Mouse (Mus musculus) MEL (cell line): ENCODE results near the gene Spdef.

Experiments used
- CTCF ChIP-seq, 3 experiments: IDR thresholded peaks in 2 of 3; conservative IDR thresholded peaks in 1 of 3; 2 replicates each; pipeline ENCODE4 v1.5.1; 2011 to 2012; ENCODE audit warnings: low read length in 3 of 3, low read depth in 2 of 3, mild to moderate bottlenecking in 2 of 3, improper control_type of control experiment in 1 of 3, inconsistent platforms in 1 of 3, mixed read lengths in 1 of 3, moderate library complexity in 1 of 3; ENCODE audit not compliant: control insufficient read depth in 1 of 3, insufficient read depth in 1 of 3, poor library complexity in 1 of 3, severe bottlenecking in 1 of 3
- E2F4 ChIP-seq: IDR thresholded peaks from 2 replicates; pipeline ENCODE4 v1.6.1; 2011; ENCODE audit warnings: low read depth, low read length, improper control_type of control experiment, borderline replicate concordance
- EP300 ChIP-seq, 2 experiments: IDR thresholded peaks; 2 replicates each; pipeline ENCODE4 v1.6.1; 2011; ENCODE audit warnings: improper control_type of control experiment in 2 of 2, low read length in 2 of 2, low read depth in 1 of 2, mild to moderate bottlenecking in 1 of 2
- KAT2A ChIP-seq: conservative IDR thresholded peaks from 2 replicates; pipeline ENCODE4 v1.6.1; 2012; ENCODE audit warnings: low read depth, low read length, improper control_type of control experiment, inconsistent platforms
- POLR2A ChIP-seq, 2 experiments: IDR thresholded peaks; 2 replicates each; pipeline ENCODE4 v1.6.1; 2011 to 2012; ENCODE audit warnings: low read length in 2 of 2, mild to moderate bottlenecking in 2 of 2, control low read depth in 1 of 2, improper control_type of control experiment in 1 of 2, low read depth in 1 of 2, moderate library complexity in 1 of 2; ENCODE audit not compliant: control insufficient read depth in 1 of 2, insufficient read depth in 1 of 2, poor library complexity in 1 of 2
- SIN3A ChIP-seq: IDR thresholded peaks from 2 replicates; pipeline ENCODE4 v1.6.1; 2012; ENCODE audit warnings: low read length, improper control_type of control experiment, inconsistent platforms

DNA sequence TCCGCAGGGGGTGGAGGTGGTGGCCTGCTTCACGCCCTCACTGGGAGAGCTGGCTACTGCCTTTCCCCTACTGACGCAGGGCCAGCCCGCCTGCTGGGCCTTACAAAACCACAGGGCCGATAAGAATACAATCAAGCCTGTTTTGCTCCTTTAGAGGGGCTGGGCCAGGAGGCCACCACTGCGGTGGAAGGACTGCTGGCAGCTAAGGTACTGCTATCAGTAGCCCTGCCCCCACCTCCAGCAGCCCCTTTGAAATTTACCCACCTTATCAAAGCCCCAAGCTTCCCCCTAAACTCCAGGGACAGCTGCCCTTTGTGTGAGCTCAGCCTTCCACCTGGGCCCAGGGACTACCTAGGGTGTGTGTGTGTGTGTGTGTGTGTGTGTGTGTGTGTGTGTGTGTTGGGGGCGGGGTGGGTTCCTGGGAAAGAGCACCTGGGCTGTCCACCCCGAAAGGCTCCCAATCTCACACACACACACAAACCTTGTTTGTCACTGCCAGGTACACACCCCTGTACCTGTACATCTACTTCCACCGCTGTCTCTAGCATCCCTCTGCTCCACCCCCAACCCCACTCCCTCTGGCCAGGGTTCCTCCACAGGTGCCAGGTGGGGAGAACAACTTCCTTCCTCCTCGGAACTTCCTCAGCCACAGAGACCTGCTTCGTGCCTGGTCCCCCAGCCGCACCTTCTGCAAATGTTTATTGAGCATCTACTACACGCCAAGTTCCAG lies 5.8 kb upstream of the Spdef start:
- TF ChIP-seq KAT2A (no peak), CTCF (IDR thresholded peaks at IDR 0.05 in 2 of 3, conservative IDR thresholded peaks at IDR 0.05 in 1 of 3; ENCODE audit: control insufficient read depth in 1 of 3, insufficient read depth in 1 of 3, low read depth in 2 of 3, low read length in 3 of 3, poor library complexity in 1 of 3, severe bottlenecking in 1 of 3) (no peak), POLR2A (IDR thresholded peaks at IDR 0.05; ENCODE audit: control insufficient read depth in 1 of 2, insufficient read depth in 1 of 2, low read depth in 1 of 2, low read length in 2 of 2, poor library complexity in 1 of 2) (no peak), SIN3A (peak; percentile 68; the same call in 1 of the 2 replicates), EP300 (IDR thresholded peaks at IDR 0.05; ENCODE audit: low read depth in 1 of 2, low read length in 2 of 2) (peak; percentile 56 to 70), E2F4 (no peak)
